Mouse (Mus musculus) neural tube, embryonic 11.5 days (tissue): ENCODE results near the gene Dip2b. TPM values are rescaled to one million over a fixed set of nuclear protein-coding genes. Genes with fewer than 3 reads are reported as not detected.
"Not testable (repeated sequence)": the region's sequence is repeated elsewhere in the genome, so short reads cannot be mapped to it uniquely, and the experiment has no call there.

Source experiments
- ATAC-seq: fragments of 200-750 bp; cut with Nextera tagmentation; 2 replicates; pipeline ENCODE4 v1.8.0; 2017; ENCODE audit warnings: moderate number of reproducible peaks, mild to moderate bottlenecking, moderate TSS enrichment, moderate library complexity; ENCODE audit not compliant: insufficient read depth, low FRiP score, low TSS enrichment
- DNase-seq: peaks from one replicate; pipeline ENCODE4 v3.0.0-alpha.2; 2015; ENCODE audit warnings: low spot score
- H3K27ac ChIP-seq: fragments of 300-500 bp; sonication (generic); 2 replicates; pipeline ENCODE4 v1.5.1; 2014; ENCODE audit warnings: low read depth, mild to moderate bottlenecking, low read length
- H3K27me3 ChIP-seq: fragments of 300-500 bp; sonication (generic); 2 replicates; pipeline ENCODE4 v1.6.1; 2014; ENCODE audit warnings: mild to moderate bottlenecking, low read length, mixed read lengths; ENCODE audit not compliant: control insufficient read depth, insufficient read depth
- H3K36me3 ChIP-seq: fragments of 300-500 bp; sonication (generic); 2 replicates; pipeline ENCODE4 v1.6.1; 2014; ENCODE audit warnings: mild to moderate bottlenecking, low read length, moderate library complexity, mixed read lengths; ENCODE audit not compliant: control insufficient read depth, insufficient read depth
- H3K4me1 ChIP-seq: fragments of 300-500 bp; sonication (generic); 2 replicates; pipeline ENCODE4 v1.6.1; 2014; ENCODE audit warnings: low read length, mixed read lengths; ENCODE audit not compliant: control insufficient read depth, insufficient read depth
- H3K4me2 ChIP-seq: fragments of 300-500 bp; sonication (generic); 2 replicates; pipeline ENCODE4 v1.6.1; 2014; ENCODE audit warnings: low read depth, mild to moderate bottlenecking, moderate library complexity
- H3K4me3 ChIP-seq: fragments of 300-500 bp; sonication (generic); 2 replicates; pipeline ENCODE4 v1.5.1; 2014; ENCODE audit warnings: low read depth, low read length
- H3K9ac ChIP-seq: fragments of 300-500 bp; sonication (generic); 2 replicates; pipeline ENCODE4 v1.6.1; 2014; ENCODE audit warnings: mild to moderate bottlenecking, low read length
- H3K9me3 ChIP-seq: fragments of 300-500 bp; sonication (generic); 2 replicates; pipeline ENCODE4 v1.6.1; 2016; ENCODE audit warnings: low read length; ENCODE audit not compliant: control insufficient read depth
- WGBS: fragments of 180-500 bp; shearing (Covaris S2); extraction: QIAGEN DNeasy Blood & Tissue Kit; methylation state at CpG from one replicate; pipeline ENCODE4 v1.1.7; 2014; 5-methylcytosine and 5-hydroxymethylcytosine counted together
- polyA plus RNA-seq: library from polyadenylated mRNA; unstranded; fragments of >200 nt; fragmentation: Nextera tagmentation; extraction: Ambion mirVana; gene quantifications from 2 replicates; pipeline ENCODE4 v1.2.1, GENCODE M21; 2014

Dip2b gene
- polyA plus RNA-seq, 1 experiment from 2014 or later = 27.9 TPM

GRCm38 (mm10) chr15:100245951-100246350 is 207.5 kb downstream of the Dip2b start:
- H3K4me3 ChIP-seq = no peak overlapping the region
- ATAC-seq (no peak), DNase-seq (no peak)
- H3K27ac ChIP-seq = no peak overlapping the region
- H3K4me1 ChIP-seq = no peaks in the 10 kb centered on the region
- 95% methylated on average over 7 of the region's 7 CpGs for WGBS
- no peak overlapping the region for H3K9ac ChIP-seq
- H3K27me3 ChIP-seq = no peaks in the 10 kb centered on the region
- no peaks in the 10 kb centered on the region for H3K9me3 ChIP-seq
- no peak overlapping the region for H3K4me2 ChIP-seq
- H3K36me3 ChIP-seq = peaks cover 14% of the 10 kb centered on the region

GRCm38 (mm10) chr15:100247296-100247695 is 208.8 kb downstream of the Dip2b start:
- peaks cover 11% of the 10 kb centered on the region; the same call in 1 of the 2 replicates for H3K36me3 ChIP-seq
- no peaks in the 10 kb centered on the region for H3K4me1 ChIP-seq
- H3K9me3 ChIP-seq = no peaks in the 10 kb centered on the region
- ATAC-seq = no peak
- no peaks in the 10 kb centered on the region for H3K27me3 ChIP-seq
- H3K9ac ChIP-seq = no peak overlapping the region
- no peak overlapping the region for H3K4me2 ChIP-seq
- H3K27ac ChIP-seq = no peak overlapping the region
- WGBS = 92% methylated on average over 9 of the region's 9 CpGs
- no peak overlapping the region for H3K4me3 ChIP-seq
- DNase-seq = no peak

GRCm38 (mm10) chr15:100248665-100249433 is 210.4 kb downstream of the Dip2b start:
- no peak for ATAC-seq
- no peak for DNase-seq
- Histone ChIP-seq H3K9me3 (no peaks in the 10 kb centered on the region), H3K4me3 (no peak overlapping the region), H3K9ac (no peak overlapping the region), H3K4me2 (no peak overlapping the region), H3K27ac (no peak overlapping the region), H3K36me3 (peaks cover 19% of the 10 kb centered on the region), H3K4me1 (no peaks in the 10 kb centered on the region), H3K27me3 (no peaks in the 10 kb centered on the region)
- whole genome bisulfite sequencing = 97% methylated on average over 6 of the region's 6 CpGs

GRCm38 (mm10) chr15:100251153-100251780 is 212.8 kb downstream of the Dip2b start:
- peaks cover 31% of the 10 kb centered on the region for H3K36me3 ChIP-seq
- DNase-seq = no peak

GRCm38 (mm10) chr15:100256386-100256785 is 217.9 kb downstream of the Dip2b start:
- DNase-seq (no peak), ATAC-seq (no peak)
- Histone ChIP-seq H3K9ac (no peak overlapping the region), H3K9me3 (no peaks in the 10 kb centered on the region), H3K4me2 (no peak overlapping the region), H3K4me3 (no peak overlapping the region), H3K27ac (no peak overlapping the region), H3K36me3 (peaks cover 31% of the 10 kb centered on the region), H3K27me3 (no peaks in the 10 kb centered on the region), H3K4me1 (no peaks in the 10 kb centered on the region)
- WGBS = 87% methylated on average over 6 of the region's 6 CpGs

More at GRCm38 (mm10) chr15:100251153-100251780, 212.8 kb downstream of the Dip2b start:
- H3K4me1 ChIP-seq = no peaks in the 10 kb centered on the region
- no peak overlapping the region for H3K27ac ChIP-seq
- no peak overlapping the region for H3K4me2 ChIP-seq
- H3K27me3 ChIP-seq = no peaks in the 10 kb centered on the region
- no peak for ATAC-seq
- no peaks in the 10 kb centered on the region for H3K9me3 ChIP-seq
- WGBS = 91% methylated on average over 6 of the region's 6 CpGs
- no peak overlapping the region for H3K4me3 ChIP-seq
- H3K9ac ChIP-seq = no peak overlapping the region

- no peak overlapping the region for H3K9ac ChIP-seq
- H3K4me3 ChIP-seq = no peak overlapping the region
- H3K27me3 ChIP-seq = no peaks in the 10 kb centered on the region
- no peak for ATAC-seq
- no peak overlapping the region for H3K27ac ChIP-seq
- DNase-seq = no peak
- H3K4me2 ChIP-seq = no peak overlapping the region
- H3K36me3 ChIP-seq = peaks cover 31% of the 10 kb centered on the region
- WGBS = 92% methylated on average over 5 of the region's 5 CpGs
- H3K4me1 ChIP-seq = no peaks in the 10 kb centered on the region
- no peaks in the 10 kb centered on the region for H3K9me3 ChIP-seq
These were observed 218.8 kb downstream of the Dip2b start for GRCm38 (mm10) chr15:100257305-100257704.

- Histone ChIP-seq H3K36me3 (peaks cover 23% of the 10 kb centered on the region), H3K9me3 (no peaks in the 10 kb centered on the region), H3K4me2 (no peak overlapping the region), H3K27ac (no peak overlapping the region), H3K9ac (no peak overlapping the region), H3K4me1 (no peaks in the 10 kb centered on the region), H3K4me3 (no peak overlapping the region), H3K27me3 (no peaks in the 10 kb centered on the region)
- DNase-seq = no peak
- ATAC-seq = no peak
- WGBS = 97% methylated on average over 7 of the region's 7 CpGs
These were observed 220.4 kb downstream of the Dip2b start for GRCm38 (mm10) chr15:100258646-100259425.

- not testable (repeated sequence) for H3K4me3 ChIP-seq, H3K9me3 ChIP-seq, DNase-seq, H3K4me1 ChIP-seq, H3K27ac ChIP-seq, H3K9ac ChIP-seq, H3K4me2 ChIP-seq, H3K27me3 ChIP-seq, ATAC-seq
- H3K36me3 ChIP-seq = peaks cover 15% of the 10 kb centered on the region
- WGBS = 95% methylated on average over 6 of the region's 7 CpGs
These were observed 221.9 kb downstream of the Dip2b start for GRCm38 (mm10) chr15:100260351-100260750.
